Mouse (Mus musculus): ENCODE results near the gene Gm11127. TPM values are rescaled to one million over a fixed set of nuclear protein-coding genes. Genes with fewer than 3 reads are reported as not detected.
"Not testable (repeated sequence)": the region's sequence is repeated elsewhere in the genome, so short reads cannot be mapped to it uniquely, and the experiment has no call there.

The Gm11127 gene
- polyA plus RNA-seq, 1 experiment from 2014 or later = not detected

DNA sequence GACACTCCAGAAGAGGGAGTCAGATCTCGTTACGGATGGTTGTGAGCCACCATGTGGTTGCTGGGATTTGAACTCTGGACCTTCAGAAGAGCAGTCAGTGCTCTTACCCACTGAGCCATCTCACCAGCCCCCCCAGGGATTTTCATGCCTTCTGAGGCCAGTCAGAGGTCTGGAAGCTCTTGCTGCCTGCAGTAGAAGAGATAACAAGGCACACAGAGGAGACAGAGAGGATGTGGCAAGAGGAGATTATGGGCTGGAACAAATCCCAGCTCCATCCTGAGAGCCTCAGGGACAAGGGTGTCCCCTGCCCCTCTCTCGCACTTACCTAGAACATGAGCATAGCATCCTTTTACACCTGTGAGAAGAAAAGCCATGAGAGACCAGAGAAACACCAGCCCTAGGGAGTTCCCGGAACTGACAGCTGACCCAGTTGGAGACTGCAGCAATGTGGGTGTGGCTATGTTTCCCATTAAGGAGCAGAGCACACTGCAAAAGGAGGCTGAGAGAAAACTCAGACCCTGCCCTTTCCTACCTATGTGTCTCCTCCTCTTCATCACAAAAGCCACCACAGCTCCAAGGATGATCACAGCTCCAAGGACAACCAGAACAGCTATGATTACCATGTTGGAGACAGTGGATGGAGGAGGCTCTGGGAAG is 28.0 kb downstream of the Gm11127 start:
- not testable (repeated sequence) for H3K9me3 ChIP-seq; H3K4me2 ChIP-seq (replicated peaks); H3K9ac ChIP-seq (replicated peaks); H3K4me3 ChIP-seq; H3K27me3 ChIP-seq; H3K27ac ChIP-seq (replicated peaks); H3K36me3 ChIP-seq; ATAC-seq (ENCODE audit: low FRiP score, low read depth); H3K4me1 ChIP-seq
- 85% methylated on average over 4 of the region's 4 CpGs for WGBS

DNA sequence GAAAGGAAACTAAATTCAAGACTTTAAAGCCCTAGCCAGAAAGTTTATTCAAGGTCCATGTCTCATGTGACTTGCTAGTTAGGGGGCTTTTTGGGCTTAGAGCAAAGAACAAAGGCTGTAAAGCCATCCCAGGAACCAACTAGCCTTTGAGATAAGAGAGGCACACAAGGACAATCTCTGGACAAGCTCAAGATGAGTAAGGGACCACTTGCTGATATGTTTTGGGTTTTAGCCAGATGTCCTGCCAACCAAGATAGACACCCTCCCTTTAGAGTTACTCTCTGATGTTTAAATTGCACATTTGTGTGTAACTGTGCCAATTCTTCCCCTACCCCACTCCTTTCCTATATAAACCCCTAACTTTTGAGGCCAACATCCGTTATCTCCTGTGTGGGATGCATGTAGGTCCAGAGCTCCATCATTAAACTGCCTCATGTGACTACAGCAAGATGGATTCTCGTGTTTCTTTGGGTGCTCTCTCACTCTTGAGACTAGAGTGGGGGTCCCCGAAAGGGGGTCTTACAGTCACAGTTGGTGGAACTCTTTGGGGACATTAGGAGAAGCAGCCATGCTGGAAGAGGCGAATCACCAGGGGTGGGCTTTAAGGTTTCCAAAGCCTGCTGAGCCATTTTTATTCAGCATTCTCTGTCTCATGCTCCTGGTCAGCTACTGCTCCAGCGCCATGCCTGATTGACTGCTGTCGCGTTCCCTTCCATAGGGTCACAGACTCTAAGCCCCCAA is 29.1 kb downstream of the Gm11127 start:
- H3K27me3 ChIP-seq = peaks cover 4% of the 10 kb centered on the region
- 62% methylated on average over 7 of the region's 7 CpGs for WGBS
- H3K36me3 ChIP-seq = no peaks in the 10 kb centered on the region
- H3K4me2 ChIP-seq (replicated peaks) = no peak overlapping the region
- H3K9ac ChIP-seq (replicated peaks) = no peak overlapping the region
- no peak for ATAC-seq (ENCODE audit: low FRiP score, low read depth)
- no peak overlapping the region for H3K27ac ChIP-seq (replicated peaks)
- H3K4me3 ChIP-seq = no peak overlapping the region
- H3K4me1 ChIP-seq = peaks cover 5% of the 10 kb centered on the region; the same call in 1 of the 2 replicates
- H3K9me3 ChIP-seq = no peaks in the 10 kb centered on the region

DNA sequence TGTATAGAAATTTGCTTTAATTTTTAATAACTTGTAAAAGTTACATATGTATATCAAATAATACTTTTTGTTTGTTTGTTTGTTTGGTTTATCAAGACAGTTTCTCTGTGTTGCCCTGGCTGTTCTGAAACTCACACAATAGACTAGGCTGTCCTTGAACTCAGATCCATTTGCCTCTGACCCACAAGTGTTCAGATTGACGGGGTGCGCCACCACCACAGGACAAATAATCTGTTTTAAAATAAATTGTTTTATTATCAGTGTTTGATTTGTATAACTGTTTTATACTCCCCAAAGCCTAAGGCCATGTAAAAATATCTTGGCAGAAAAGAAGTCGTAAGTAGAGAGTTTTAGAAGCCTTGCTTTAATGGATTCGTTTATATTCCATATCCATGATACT is 30.5 kb downstream of the Gm11127 start:
- peaks cover 5% of the 10 kb centered on the region; the same call in 1 of the 2 replicates for H3K4me1 ChIP-seq
- 96% methylated on average over 4 of the region's 4 CpGs for WGBS
- H3K36me3 ChIP-seq = no peaks in the 10 kb centered on the region
- peaks cover 4% of the 10 kb centered on the region for H3K27me3 ChIP-seq
- H3K9me3 ChIP-seq = no peaks in the 10 kb centered on the region
- no peak overlapping the region for H3K9ac ChIP-seq (replicated peaks)
- ATAC-seq (ENCODE audit: low FRiP score, low read depth) = no peak
- no peak overlapping the region for H3K27ac ChIP-seq (replicated peaks)
- no peak overlapping the region for H3K4me3 ChIP-seq
- H3K4me2 ChIP-seq (replicated peaks) = no peak overlapping the region

DNA sequence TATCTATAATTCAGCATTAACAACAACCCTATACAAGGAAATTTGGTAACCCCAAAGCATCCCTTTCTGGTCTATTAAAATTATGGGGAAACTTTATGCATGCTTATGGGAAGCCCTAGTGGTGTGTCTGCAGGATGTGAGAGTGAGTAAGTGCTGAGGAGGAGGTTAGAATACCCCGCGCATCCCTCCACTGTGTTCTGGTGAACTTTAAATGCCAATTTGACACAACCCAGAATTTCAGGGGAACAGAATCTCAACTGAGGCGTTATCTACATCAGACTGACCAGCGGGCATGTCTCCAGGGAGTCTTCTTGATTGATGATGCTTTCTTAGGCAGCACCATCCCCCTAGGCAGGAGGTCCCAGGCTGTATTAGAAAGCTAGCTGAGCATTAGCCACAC is 32.3 kb downstream of the Gm11127 start:
- H3K4me3 ChIP-seq = no peak overlapping the region
- no peak overlapping the region for H3K9ac ChIP-seq (replicated peaks)
- no peak for ATAC-seq (ENCODE audit: low FRiP score, low read depth)
- no peak overlapping the region for H3K4me2 ChIP-seq (replicated peaks)
- H3K9me3 ChIP-seq = no peaks in the 10 kb centered on the region
- H3K27me3 ChIP-seq = no peaks in the 10 kb centered on the region; the same call in 1 of the 2 replicates
- WGBS = 90% methylated on average over 4 of the region's 4 CpGs
- no peaks in the 10 kb centered on the region for H3K36me3 ChIP-seq
- H3K4me1 ChIP-seq = no peaks in the 10 kb centered on the region; the same call in 1 of the 2 replicates
- no peak overlapping the region for H3K27ac ChIP-seq (replicated peaks)

DNA sequence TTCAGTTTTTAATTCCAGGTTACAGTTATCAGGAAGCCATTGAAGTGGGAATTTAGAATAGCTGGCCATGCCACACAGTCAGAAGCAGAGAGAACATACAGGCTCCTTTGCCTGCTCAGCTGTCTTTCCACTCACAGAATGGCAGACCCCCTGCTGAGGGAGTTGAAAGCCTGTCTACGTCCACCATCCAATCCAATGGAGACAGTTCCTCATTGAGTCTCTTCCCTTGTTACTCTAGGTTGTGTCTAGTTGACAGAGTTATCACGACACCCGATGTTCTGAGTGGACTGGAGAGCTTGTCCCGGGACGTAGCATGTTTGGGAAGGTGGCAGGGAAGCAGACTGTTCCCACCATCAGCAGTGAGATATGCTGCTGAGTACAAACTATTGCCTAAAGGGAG is 33.0 kb downstream of the Gm11127 start:
- Histone ChIP-seq H3K36me3 (no peaks in the 10 kb centered on the region), H3K9me3 (no peaks in the 10 kb centered on the region), H3K9ac (replicated peaks) (no peak overlapping the region), H3K27me3 (no peaks in the 10 kb centered on the region), H3K27ac (replicated peaks) (no peak overlapping the region), H3K4me2 (replicated peaks) (no peak overlapping the region), H3K4me3 (no peak overlapping the region), H3K4me1 (peaks cover 6% of the 10 kb centered on the region)
- no peak for ATAC-seq (ENCODE audit: low FRiP score, low read depth)
- WGBS = 75% methylated on average over 5 of the region's 5 CpGs

DNA sequence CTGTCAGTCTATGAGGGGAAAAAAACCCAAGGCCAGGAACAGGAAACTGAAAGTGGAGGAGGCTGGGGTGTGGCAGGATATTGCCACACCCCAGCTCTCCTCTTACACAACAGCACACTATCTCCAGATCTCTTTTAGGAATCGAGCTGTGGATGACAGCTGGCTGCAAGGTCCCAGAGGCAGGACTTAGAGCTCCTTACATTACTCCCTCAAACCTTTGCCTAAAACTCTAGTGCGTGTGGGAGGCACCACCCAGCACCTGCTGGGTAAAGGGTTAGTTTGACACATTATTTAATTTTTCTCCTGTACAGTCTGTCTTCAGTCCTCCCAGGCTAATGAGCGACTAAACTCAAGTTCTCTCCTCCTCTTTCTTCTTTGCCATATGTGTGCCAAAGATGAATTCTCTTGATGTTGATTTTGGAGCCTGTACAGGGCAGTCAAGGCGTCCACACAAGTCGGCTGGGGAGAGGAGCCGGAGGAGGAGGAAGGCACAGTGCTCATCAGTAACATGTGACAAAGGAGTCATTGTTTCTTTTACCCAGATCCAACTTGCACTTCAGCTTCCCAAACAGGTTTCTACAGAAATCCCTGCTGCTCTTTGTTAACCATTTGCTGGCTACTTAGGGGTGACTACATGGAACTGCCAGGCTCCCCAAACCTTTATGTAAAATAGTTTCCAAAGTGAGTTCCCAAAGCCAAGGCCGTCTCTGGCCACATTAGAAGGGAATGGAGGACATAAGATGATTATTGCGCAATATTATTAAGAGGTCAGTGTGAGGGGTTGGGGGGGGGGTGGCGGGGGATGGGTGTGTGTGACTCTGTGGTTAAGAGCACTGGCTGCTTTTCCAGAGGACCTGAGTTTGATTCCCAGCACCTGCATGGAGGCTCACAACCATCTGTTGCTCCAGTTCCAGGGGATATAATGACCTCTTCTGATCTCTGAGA is 34.2 kb downstream of the Gm11127 start:
- no peak overlapping the region for H3K4me3 ChIP-seq
- no peak overlapping the region for H3K4me2 ChIP-seq (replicated peaks)
- peaks cover 6% of the 10 kb centered on the region for H3K4me1 ChIP-seq
- WGBS = 76% methylated on average over 9 of the region's 9 CpGs
- no peaks in the 10 kb centered on the region for H3K27me3 ChIP-seq
- no peaks in the 10 kb centered on the region for H3K9me3 ChIP-seq
- H3K9ac ChIP-seq (replicated peaks) = no peak overlapping the region
- H3K27ac ChIP-seq (replicated peaks) = no peak overlapping the region
- H3K36me3 ChIP-seq = no peaks in the 10 kb centered on the region
- ATAC-seq (ENCODE audit: low FRiP score, low read depth) = no peak

DNA sequence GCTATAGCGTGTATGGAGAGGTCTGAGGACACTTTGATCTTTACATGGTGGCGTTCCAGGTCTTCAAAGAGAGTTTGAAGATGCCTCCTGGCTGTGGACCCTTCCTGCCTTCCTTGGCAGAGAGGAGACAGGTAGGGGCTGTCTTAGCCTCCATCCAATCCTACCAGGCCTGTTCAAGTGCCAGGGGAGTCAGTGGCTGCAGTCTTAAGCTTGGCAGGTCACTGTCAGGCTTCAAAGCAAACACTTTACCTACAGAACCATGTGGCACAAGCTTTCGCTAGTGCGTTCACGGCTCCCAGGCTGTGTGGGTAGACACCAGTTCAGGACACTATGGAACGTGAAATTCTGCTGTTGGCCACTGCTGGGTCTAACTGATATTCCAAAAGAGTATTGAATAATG is 35.2 kb downstream of the Gm11127 start:
- Histone ChIP-seq H3K9me3 (no peaks in the 10 kb centered on the region), H3K27ac (replicated peaks) (no peak overlapping the region), H3K4me2 (replicated peaks) (no peak overlapping the region), H3K9ac (replicated peaks) (no peak overlapping the region), H3K36me3 (no peaks in the 10 kb centered on the region), H3K4me3 (no peak overlapping the region), H3K27me3 (no peaks in the 10 kb centered on the region), H3K4me1 (peaks cover 6% of the 10 kb centered on the region)
- no peak for ATAC-seq (ENCODE audit: low FRiP score, low read depth)
- WGBS = 92% methylated on average over 6 of the region's 6 CpGs

DNA sequence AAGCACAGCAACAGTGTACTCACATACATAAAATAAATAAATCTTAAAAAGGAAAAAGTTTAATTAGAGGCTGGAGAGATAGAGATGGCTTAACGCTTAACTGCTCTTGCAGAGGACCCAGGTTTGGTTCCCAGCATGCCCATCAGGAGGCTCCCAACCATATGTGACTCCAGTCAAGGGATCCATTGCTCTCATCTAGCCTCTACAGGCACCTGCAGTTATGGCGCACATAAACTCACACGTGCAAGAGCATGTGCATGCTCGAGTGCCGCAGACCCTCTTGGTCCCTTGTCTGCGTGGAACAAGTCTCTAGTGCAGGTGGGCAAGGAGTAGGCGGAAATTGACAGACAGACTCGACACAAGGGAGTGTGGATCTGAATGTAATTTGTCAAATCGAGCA is 36.1 kb downstream of the Gm11127 start:
- no peak overlapping the region for H3K4me3 ChIP-seq
- ATAC-seq (ENCODE audit: low FRiP score, low read depth) = no peak
- H3K27me3 ChIP-seq = no peaks in the 10 kb centered on the region
- peaks cover 6% of the 10 kb centered on the region for H3K4me1 ChIP-seq
- no peak overlapping the region for H3K9ac ChIP-seq (replicated peaks)
- WGBS = 91% methylated on average over 9 of the region's 9 CpGs
- no peak overlapping the region for H3K4me2 ChIP-seq (replicated peaks)
- H3K9me3 ChIP-seq = no peaks in the 10 kb centered on the region
- H3K36me3 ChIP-seq = no peaks in the 10 kb centered on the region
- H3K27ac ChIP-seq (replicated peaks) = no peak overlapping the region

DNA sequence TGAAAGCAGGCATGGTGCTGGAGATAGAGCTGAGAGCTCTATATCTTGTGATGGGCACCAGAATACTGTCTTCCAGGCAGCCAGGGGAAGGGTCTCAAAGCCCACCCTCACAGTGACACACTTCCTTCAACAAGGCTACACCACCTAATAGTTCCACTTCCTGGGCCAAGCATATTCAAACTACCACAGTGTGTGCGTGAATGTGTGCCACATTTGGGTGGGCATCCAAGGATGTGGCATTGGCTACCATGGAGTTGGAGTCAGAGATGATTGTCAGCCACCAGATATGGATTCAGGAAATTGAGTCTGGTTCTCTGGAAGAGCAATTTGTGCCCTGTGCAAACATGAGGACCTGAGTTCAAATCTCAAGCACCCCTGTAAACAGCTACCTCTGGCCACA is 36.9 kb downstream of the Gm11127 start:
- peaks cover 6% of the 10 kb centered on the region for H3K4me1 ChIP-seq
- no peaks in the 10 kb centered on the region for H3K9me3 ChIP-seq
- no peak overlapping the region for H3K4me2 ChIP-seq (replicated peaks)
- H3K9ac ChIP-seq (replicated peaks) = no peak overlapping the region
- H3K36me3 ChIP-seq = no peaks in the 10 kb centered on the region
- 91% methylated on average over 1 of the region's 1 CpGs for WGBS
- no peak overlapping the region for H3K4me3 ChIP-seq
- no peak overlapping the region for H3K27ac ChIP-seq (replicated peaks)
- no peaks in the 10 kb centered on the region for H3K27me3 ChIP-seq
- no peak for ATAC-seq (ENCODE audit: low FRiP score, low read depth)

DNA sequence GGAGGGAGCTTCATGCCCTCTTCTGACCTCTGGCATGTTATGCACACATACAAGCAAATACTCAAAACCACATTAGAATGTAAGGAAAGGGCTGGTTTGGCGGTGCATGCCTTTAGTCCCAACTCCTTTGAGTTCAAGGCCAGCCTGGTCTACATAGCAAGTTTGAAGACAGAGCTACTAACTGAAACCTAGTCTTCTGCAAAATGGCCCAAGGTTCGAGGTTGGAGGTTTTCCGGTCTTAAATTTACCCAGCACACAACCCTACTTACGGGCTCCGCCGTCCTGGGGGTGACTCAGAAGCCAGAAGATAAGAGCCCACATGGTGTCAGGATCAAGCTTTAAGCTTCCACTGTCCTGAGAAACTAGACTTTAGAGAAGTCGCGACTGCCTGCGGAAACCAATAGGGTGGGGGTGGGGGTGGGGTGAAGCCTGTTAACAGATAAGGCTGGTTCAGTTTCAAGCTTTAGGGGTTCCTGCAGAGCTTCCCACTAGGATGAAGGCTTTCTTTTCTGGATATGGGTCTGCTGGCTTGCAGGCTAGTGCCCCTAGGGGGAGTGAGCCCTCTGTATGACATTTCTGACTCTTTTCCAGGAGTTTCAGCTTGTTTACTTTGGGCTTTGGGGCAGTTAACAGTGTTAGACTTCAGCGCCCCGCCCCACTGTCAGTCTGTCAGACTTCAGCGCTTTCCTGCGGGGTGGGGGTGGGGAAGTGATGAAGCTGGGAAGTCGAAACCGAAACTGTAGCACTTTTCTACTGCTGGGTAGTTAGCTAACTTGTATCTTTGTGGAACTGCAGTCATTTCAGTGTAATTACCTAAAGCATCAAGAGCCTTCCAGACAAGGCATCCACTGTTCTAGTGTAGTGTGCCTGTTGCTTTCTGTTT is 37.7 kb downstream of the Gm11127 start, which contains the start of gene H2-T24:
Gene H2-T24, minus strand, starts transcription at position 370 of the 883 bp plus-strand sequence.
- 40% methylated on average over 15 of the region's 15 CpGs for WGBS
- Histone ChIP-seq H3K4me1 (peaks cover 6% of the 10 kb centered on the region), H3K27ac (replicated peaks) (no peak within 1 kb of the TSS), H3K27me3 (no peaks in the 10 kb centered on the region), H3K4me3 (no peak within 1 kb of the TSS), H3K9me3 (no peaks in the 10 kb centered on the region), H3K4me2 (replicated peaks) (no peak within 1 kb of the TSS), H3K9ac (replicated peaks) (no peak within 1 kb of the TSS), H3K36me3 (0 out of 2 replicates have a peak, but pooled peaks cover 2% of the 10 kb centered on the region)
- no peak for ATAC-seq (ENCODE audit: low FRiP score, low read depth)

DNA sequence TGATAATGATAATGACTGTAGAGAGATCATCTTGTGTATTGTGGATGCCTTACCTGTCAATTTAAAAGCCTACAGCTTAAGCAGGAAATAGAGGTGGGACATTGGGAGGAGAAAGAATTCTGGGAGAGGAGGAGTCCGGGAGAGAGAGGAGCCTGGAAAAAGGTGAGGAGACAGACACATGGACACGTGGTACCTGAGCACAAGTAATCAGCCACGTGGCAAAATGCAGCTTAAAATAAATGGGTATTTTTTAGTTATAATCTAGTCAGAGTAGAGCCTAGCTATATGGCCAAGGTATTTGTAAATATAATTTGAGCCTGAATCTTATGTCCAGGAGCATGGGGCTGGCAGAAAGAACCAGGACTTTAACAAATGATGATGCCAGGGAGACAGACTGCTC is 38.7 kb downstream of the Gm11127 start:
- no peak overlapping the region for H3K27ac ChIP-seq (replicated peaks)
- H3K9me3 ChIP-seq = no peaks in the 10 kb centered on the region
- H3K4me3 ChIP-seq = no peak overlapping the region
- WGBS = 79% methylated on average over 3 of the region's 3 CpGs
- no peak overlapping the region for H3K9ac ChIP-seq (replicated peaks)
- peaks cover 11% of the 10 kb centered on the region for H3K36me3 ChIP-seq
- ATAC-seq (ENCODE audit: low FRiP score, low read depth) = no peak
- peaks cover 6% of the 10 kb centered on the region for H3K4me1 ChIP-seq
- no peak overlapping the region for H3K4me2 ChIP-seq (replicated peaks)
- H3K27me3 ChIP-seq = no peaks in the 10 kb centered on the region

Data from midbrain, embryonic 12.5 days (tissue).